Mouse (Mus musculus) G1E (cell line): ENCODE measurements around the gene Prdm10.

ENCODE experiments used
- CTCF ChIP-seq: IDR thresholded peaks from 2 replicates; pipeline ENCODE4 v1.5.1; 2012; ENCODE audit warnings: low read depth, low read length, inconsistent platforms, mixed read lengths
- GATA1 ChIP-seq: IDR thresholded peaks from 2 replicates; pipeline ENCODE4 v1.6.1; 2012; ENCODE audit warnings: borderline replicate concordance, low read length, inconsistent platforms, mixed read lengths
- POLR2AphosphoS5 ChIP-seq: IDR thresholded peaks from 2 replicates; pipeline ENCODE4 v1.6.1; 2012; ENCODE audit warnings: low read depth, low read length, inconsistent platforms; ENCODE audit not compliant: insufficient replicate concordance
- TAL1 ChIP-seq: conservative IDR thresholded peaks from 2 replicates; pipeline ENCODE4 v1.6.1; 2012; ENCODE audit warnings: low read depth, low read length, inconsistent platforms, mixed read lengths

DNA sequence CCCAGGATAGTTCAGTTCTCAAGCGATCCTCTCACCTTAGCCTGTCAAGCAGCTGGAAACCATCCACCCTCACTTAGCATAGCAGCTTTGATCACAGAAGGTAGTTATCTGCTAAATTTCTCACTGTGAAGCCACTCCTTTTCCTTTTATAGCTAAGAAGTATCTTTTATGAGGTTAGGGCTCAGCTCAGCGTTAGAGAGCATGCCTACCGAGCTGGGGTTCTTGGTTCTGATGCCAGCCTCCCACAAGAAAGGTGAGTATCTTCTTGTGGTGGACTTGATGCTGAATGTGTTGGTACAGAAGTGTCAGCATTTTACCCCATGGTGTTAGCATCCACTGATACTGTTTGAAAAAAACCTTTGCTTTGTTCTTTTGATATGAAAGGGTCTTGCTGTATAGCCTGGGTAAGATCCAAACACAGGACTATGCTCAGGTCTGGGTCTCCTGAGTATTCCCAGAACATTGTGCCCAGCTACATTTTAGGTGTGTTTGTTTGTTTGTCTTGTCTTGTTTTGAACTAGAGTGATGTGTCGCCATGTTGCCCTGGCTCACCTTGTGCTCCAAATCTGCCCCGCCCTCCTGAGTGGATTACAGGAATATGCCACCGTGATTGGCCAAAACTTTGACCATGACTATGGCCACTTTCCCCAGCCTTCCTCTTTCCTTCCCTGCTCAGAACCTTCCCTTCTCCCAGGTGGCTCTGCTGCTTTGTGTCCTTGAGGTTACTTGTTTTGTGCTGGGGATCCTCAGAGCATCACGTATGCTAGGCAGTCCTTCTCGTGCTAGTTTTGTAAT, 8.9 kb upstream of the Prdm10 start:
- no peak for TF ChIP-seq CTCF
- no peak for TF ChIP-seq POLR2AphosphoS5
- no peak for TF ChIP-seq GATA1
- TF ChIP-seq TAL1, result no peak
